Mouse (Mus musculus) kidney, postnatal 25 days (tissue): ENCODE results near the gene Gm28308.
A peak's percentile ranks its signal among the peaks of the same experiment; 100 is the strongest.

ENCODE experiments used
- DNase-seq, 2 experiments: peaks; one replicate each; pipeline ENCODE4 v3.0.0; 2021; ENCODE audit warnings: mixed read lengths in 2 of 2

Gene Gm28308

DNA sequence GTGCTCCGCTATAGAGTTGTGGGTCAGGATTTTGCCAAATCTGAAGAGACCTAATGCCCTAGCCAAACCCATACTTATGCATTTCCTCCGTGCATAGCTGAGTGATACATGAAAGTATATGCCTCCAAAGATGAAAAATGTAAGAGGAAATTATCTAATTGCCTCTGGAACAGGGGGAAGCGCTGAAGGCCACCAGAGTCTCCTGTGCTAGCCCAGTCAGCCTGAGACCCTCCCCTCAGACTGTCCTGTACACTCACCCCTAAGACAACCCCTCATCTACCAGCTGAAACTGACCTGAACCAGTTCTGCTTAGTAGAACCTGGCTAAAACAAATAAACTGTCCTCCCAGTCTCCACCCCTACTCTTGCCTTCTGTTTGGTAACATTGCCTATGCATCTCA lies 32.4 kb downstream of the Gm28308 start:
- peak in 1 of 2 experiments; percentile 28 for DNase-seq

DNA sequence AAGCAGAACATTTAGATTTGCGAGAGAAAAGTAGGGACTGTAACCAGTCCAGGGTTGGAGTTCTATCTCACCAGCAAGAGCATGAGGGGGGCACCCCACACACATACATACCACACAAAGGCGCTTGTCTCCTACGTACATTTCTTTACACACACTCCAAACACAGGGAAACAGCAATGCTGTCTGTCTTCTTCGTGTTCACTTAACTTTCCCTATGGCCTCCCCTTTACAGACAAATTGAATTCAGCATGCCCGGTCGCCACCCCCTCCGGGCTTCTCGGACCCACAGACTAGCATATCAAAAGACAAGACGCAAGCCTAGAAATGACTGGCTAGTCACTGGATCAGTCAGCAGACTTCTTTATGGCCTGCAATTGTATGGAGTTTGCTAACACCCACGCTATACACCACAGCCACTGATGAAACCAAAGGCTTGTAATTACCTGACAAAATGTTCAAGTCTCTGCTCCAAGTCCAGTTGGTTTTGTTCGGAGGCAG lies 32.9 kb downstream of the Gm28308 start:
- no peak for DNase-seq

DNA sequence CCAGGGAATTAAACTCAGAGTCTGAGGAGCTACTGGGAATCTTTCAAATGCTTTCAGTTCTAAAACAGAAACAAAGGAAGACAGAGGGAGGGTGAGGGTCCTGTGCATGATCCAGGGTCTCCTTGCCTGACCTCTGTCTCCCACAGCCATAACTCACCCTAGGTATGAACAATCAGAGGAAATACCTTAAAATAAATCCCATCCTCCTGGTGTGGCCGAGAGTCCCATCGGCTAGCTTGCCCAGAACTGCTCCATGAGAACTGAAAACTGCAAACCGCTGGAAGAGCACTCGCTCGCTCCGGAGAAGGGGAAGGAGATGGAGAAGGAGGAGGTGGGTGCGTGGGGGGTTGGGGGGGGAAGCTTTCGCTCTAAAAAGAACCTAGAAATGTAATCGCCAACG lies 33.4 kb downstream of the Gm28308 start:
- peak in 1 of 2 experiments; percentile 57 for DNase-seq

DNA sequence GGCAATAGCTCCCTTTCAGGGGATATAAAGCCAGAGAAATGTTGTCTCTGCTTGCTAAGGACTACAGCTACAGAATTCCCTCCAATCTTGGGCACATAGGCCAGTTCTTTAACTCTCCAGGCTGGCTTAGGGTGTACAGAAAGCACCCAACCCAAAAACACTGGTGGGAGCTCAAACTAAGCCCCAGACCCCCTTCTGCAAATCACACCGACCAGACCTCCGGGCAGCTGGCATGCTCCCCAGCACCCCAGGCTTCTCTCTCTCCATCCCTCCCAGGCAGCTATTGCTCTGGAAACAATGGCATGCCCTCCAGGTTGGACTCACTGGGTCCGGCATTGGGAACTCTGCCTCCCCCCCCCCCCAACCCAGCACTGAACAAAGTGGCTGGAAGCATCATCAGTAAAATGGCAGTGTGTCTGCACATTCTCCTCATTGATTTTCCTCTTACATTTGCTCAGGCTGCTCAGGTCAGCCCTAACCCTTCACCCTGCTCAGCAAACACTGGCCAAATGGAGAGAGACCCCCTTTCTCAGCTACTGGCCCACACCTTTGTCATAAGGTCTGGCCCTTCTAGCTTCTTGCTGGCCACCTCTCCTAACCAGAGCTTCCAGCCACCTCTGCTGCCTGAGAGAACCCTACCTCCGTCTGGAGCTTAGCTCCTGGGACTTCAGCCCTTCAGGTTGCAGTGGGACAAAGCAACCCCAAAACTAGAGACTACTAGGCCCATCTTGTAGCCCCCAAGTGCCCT lies 34.0 kb downstream of the Gm28308 start:
- DNase-seq: peak in 1 of 2 experiments; percentile 42

DNA sequence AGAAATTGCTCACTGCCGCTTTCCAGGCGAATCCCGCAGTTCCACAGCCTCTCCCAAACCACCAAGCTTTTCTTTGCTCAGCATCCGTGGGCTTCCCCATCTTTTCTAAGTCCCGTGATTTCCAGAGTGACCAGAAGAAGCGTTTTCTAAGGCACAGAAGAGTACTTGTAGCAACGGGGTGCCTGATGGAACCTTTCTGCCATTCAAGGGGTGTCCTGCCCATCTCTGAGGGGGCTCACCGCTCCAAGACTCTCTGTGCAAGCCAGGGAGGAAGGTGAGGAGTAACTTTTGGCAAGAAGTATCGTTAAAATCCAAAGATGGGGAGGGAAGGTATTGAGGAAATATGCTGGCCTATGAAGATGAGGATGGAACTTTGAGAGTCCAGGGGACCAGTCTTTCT lies 35.3 kb downstream of the Gm28308 start:
- DNase-seq: no peak

DNA sequence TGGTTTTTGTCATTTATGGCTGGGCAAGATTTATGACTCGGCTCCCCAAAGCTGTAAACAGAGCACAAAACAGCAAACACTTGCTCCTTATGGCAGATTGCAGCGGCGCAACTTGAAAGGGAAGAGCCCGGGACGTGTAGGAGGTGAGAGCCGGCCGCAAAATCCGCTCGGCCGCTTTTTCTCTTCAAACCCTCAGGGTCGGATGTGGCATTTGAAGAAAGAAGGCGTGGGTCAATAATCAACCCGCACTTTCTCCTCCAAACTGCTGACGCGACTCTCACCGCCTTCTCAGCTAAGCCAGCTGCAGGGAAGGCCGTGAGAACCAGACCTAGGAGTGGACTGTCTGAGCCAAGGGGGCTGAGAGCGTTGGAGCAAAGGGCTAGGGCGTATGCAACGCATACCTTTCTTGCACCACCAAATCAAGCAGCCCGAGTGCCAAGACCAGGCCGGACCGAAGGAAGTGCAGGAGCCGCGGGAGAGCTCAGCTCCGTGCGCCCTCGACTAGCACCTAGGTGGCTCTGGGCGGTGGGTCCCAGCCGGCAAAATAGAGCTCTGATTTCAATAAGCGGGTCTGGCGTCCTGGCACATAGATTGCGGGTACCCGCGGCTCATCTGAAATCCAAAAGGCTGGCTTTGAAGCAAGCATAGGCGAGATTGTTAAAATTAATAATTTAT lies 35.9 kb downstream of the Gm28308 start, which contains the start of gene 5730596B20Rik:
Gene 5730596B20Rik, plus strand, starts transcription at position 438 of the 675 bp plus-strand sequence.
- DNase-seq: peak; percentile 84 to 92

DNA sequence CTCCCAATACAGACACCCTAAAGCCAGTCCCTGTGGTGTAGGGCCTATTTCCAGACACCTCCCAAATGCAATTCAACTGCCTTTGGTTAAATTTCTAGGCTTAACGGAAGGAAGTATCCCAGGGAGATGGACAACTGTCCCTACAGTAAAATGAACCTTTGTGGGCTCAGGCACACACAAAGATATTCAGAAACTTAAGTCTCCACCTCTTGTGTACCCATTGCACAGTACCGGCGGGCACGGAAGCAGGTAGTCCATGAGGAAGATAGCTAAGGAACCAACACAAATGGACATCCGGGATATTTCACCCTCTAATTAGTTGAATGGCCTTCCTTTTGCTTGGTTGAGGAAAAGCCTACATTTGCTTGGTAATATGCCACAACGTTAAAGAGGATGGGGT lies 36.7 kb downstream of the Gm28308 start:
- DNase-seq: peak in 1 of 2 experiments; percentile 36

DNA sequence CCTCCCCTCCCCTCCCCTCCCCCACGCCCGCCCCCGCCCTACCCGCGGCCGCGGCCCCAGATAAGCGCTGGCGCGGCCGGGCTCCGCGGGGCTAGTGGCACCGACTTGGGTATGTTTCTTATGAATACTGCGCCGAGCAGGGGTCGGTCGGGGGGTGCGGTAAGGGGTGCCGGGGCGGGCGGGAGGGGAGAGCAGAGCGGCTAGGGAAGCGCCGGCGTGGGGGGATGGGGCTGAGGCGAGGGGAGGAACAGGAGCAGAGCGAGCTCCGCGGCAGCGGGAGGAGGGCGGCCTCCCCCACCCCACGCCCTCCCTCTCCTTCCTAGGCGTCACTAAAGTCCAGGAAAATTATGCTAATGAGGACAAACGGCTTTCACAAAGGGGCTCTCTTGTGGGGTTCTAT lies 37.3 kb downstream of the Gm28308 start:
- peak; percentile 67 to 85 for DNase-seq

DNA sequence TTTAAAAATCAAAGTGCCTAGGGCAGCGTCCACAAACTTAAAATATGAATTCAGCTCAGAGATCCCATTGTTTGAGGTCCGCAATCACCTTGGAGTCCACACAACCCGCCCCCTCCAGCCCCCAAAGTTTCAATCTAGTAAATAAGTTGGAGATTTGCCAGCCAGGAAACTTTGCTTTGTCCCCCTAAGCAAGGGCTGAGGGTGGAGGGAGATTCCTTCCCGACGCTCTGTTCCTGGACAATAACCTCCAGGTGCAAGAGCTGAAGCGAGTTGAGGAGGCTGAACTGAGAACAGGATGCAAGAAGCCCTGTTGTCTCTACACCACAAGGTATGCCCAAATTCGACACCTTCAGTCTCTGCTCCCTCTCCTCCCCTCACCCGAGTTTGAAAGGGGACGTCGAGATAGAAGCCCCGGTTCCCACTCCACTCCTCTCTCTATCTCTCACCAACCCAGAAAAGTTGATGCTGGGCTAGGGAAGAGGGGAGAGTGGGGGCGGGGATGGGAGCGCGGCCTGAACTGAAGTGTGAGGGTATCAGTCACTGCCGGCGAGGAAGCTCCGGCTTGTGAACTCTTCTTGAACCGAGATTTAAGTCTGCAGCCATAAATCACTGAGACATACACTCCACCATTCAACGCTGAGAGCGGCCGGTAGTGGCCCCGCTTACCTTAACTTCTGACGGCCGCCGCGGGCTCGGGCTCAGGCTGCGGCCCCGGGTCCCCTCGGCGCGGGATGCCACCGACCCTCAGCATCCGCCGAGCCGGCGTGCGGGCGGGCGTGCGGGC lies 38.0 kb downstream of the Gm28308 start:
- peak; percentile 69 to 76 for DNase-seq

DNA sequence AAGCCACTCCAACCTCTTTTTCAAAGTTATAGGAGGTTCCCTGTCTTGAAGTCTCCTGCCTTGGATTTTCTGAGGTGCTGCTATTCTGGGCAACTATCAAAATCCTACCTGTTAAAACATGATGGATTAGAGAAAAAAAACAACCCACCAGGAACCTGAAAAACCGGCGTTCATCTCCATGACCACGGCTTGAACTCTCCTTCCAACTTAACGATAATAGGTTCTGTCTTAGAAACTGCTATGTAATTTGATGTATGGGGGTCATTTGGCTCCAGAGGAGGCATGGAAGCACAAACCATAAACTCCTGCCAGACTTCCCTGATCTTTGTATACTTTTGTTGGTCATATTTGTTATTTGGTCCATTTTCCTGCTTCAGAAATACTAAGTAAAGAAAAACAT lies 39.5 kb downstream of the Gm28308 start:
- no peak for DNase-seq

DNA sequence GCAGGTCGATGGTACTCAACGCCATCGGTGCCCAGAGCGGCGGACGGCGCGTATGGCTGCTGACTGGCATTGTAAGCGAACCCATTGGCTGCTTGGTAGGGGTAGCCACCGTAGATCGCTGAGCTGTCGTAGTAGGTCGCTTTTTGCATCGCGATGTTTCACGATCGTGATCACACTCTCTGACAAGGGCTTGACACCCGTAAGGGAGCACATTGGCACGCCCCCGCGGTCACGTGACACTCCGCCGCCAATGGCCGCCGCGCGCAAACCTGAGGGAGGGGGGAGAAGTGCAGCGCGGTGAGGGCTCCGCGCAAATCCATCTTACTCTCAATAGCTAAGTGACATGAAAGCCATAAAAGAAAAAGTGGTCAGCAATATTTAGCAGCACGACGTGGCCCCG lies 40.6 kb downstream of the Gm28308 start:
- DNase-seq: peak; percentile 95 to 97

DNA sequence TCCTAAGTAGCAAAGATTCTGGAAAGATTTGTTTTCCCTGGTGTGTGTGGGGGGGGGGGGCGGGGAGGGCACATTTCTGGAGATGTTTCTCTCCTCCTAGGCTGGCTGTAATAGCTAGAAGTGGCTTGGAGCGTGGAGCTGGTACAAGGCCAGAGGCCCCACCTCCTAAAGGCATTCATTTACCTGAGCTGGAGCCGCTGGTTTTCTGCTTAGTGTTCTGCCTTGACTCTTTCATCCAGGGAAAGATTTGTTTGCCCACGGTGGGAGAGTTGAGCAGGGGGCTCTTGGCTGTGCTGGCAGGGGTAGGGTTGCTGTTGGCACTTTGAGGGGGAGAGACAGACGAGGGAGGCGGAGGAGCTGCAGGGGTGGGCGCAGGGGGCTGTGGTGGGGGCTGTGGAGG lies 41.2 kb downstream of the Gm28308 start:
- DNase-seq: peak; percentile 52 to 70

DNA sequence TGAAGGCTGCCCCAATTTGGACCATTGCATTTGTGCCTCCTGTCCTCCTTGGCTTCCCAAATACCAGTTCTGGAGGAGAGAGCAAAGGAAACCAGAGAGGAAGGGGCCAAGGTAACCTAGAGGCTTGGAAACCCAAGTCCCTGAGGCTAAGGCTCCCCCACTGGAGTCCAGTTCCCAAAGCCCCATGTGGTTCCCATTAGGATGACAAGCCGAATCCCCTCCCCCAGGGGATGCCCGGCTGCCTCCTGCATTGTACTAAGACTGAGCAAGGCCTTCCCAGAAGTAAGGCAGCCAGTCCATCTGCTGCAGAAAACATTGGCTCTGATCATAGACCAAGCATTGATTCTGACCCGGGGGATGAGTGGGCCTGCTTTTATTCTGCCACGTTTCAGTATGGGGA lies 41.8 kb downstream of the Gm28308 start:
- no peak for DNase-seq

DNA sequence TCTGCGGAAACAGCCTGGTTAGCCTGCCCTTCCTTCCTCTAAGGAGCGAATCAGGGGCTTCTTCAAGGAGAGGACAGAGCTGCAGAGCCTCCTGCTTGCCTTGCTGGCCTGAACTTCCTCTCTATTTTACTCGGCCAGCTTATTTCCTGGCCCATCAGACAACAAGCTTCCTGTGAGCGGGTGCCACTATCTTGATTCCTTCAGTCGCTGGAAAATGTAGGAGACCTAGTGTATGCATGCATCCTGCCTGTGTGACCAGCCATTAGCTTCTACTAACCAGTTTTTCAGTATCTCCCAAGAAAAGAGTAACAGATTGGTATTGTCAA lies 42.3 kb downstream of the Gm28308 start:
- peak in 1 of 2 experiments; percentile 44 for DNase-seq

DNA sequence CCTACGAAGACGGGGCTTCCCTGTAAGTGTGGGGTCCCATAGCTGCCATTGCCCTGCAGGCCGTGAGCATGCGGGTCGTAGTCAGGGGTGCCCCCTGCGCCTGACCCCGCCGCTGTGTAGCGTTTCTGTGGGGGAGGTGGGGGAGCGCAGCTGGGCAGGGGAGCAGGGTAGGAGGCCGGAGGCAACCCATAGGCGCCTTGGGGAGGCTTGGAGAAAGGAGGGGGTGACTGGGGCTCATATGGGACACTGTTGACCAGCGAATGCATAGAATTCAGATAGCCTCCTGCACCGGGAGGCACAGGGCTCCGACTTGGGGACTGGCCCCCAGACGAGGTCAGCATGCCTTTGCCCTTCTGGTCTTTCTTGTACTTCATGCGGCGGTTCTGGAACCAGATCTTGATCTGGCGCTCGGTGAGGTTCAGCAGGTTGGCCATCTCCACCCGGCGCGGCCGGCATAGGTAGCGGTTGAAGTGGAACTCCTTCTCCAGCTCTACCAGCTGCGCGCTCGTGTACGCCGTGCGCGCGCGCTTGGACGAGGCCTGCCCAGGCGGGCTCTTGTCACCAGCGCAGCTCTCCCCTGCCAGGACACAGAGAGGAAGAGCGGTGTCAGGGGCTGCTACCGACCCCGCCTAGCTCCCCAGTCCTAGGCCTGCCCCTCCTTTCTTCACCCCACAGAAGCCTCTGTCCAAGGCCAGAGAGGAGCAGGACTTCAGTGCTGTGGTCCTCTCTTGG lies 42.8 kb downstream of the Gm28308 start:
- DNase-seq: peak in 1 of 2 experiments; percentile 77

DNA sequence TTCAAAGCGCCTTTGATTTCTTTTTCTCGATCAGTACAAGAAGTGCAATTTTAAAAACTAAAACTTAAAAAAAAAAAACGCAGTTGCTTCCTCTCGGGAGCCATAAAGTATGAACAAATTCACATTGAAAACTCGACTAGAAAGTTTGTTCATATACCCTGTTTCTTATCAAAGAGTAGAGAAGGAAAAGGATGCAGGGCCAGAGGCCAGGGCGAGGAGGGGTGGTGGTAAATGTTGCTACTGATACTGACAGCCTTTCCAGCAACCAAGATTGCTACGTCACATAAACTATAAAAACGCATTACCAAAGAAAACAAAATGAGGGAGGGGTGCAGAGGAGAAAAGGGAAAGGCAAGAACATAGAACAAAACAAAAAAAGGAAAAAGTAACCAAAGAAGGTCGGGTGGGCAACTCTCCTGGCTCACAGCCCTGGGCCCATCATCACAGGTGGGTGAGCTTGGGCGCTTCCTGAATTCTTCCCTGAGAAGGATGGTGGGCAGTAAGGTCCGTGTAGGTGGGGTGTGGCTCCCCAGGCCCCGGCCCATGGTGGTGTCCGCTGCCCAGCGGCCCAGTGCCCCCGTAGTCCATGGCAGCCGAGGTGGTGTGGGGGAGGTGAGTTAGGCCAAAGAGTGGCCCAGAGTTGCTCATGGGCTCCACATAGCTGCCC lies 43.5 kb downstream of the Gm28308 start:
- DNase-seq: peak in 1 of 2 experiments; percentile 2

DNA sequence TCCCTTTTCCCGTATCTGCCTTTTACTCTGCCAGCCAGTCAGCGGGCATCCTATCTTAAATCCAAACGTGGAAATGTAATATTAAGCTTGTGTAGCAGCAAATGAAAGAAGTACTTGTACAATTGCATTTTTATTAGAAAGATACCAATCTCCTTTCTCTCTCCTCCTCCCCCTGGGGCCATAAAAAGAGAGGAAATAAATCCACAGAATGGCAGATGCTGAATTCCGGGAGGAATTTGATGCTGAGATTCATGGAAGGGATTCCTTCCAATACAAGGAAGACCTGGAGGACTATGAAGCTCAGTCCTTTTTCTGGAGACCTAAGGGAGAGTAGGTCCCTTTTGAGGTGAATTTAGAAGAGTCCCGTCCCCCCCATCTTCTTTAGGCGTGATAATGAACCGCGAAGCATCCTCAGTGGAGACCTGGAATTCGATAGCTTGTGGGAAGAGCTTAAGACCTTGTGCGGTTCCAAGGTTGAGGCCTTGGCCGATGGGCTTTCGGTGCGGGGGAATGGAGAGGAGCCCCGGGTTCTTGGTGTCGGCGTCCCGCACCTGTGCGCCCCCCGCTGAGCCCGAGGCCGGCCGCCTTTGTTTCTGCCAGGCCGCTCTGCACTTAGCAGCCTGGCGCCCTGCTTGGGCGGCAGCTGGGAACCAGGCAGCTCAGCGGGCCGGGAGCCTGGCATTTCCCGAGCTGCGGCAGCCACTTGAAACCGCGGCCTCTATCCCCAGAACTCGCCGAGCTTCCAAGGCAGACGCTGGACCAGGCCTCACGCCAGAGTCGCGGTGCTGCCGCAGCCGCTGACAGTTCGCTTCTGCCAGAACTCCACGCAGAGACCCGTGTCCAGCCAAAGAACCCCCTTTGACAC lies 44.7 kb downstream of the Gm28308 start:
- peak in 1 of 2 experiments; percentile 18 for DNase-seq

DNA sequence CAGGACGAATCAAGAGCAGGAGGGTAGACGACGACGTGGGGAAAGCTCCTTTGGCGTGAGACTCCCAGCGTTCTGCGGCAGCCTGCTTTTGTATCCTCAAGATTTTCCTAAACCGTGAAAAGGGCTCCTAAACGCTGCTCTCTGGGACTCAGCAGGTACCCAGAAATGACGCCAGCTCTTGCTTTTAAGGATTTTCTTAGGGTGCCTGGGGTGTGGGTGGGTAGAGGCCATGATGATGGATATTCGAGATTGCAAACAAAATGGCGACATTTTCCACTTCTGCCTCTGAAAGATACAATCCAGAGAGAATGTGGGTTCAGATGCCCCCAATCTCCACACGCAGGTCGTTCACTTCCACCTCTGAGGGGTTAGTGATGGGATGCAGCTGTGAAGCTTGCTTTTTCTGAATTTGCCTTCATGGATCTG lies 45.4 kb downstream of the Gm28308 start:
- DNase-seq: no peak

DNA sequence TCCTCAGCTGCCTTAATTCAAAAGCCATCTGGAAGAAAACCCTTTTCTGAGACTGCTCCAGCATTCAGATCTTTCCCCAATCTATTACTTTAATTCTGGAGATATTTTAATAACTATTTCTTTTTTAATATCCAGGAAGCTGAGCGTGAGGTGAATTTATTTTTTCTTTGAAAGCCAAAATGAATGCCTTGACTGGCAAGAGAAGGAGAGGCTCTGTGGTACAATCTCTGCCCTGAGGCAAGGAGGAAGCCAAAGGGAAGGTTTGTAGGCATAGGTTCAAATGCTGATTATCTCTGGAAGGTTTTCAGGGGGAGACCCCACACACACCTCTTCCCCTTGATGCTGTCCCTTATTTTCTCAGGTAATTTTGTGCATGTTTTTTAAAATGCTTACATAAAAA lies 46.0 kb downstream of the Gm28308 start:
- no peak for DNase-seq

DNA sequence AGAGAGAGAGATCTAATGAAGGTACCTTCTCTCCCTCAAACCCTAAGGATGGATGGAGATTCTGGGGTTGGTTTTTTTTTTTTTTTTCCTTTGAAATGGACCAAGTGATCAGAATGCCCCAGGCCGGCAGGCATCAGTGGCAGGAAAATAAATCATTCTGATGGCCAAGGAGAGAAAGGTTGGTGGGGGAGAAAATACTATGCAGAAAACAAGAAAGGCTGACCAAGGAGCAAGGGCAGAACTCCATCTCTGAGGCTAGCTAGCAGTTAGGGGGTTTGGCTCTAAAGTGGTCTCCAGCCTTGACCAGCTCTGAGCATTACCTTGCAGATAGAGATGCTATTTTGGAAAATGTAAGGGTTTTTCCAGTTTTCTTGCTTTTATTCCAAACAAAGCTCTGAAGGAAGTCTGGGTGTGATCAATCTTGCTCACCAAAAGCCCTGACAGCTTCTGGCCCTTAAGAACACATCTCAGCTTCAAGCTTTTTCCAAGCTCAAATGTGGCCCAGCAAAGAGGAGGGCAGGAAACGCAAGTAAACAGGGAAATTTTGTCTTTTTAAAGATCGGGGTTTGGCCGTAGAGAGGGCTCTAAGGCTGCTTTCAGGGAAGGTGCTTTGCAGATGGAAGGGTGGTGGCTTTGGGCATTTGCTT lies 46.6 kb downstream of the Gm28308 start:
- DNase-seq: no peak
